Mouse (Mus musculus) cortical plate, adult 2 months (tissue): ENCODE results near the gene Olfr981.

ENCODE experiments used
- CTCF ChIP-seq: fragments of 200-500 bp; IDR thresholded peaks from 2 replicates; pipeline ENCODE4 v1.5.1; 2011; ENCODE audit warnings: mild to moderate bottlenecking, control low read depth, low read length; ENCODE audit not compliant: insufficient read depth; ENCODE audit errors: extremely low read depth
- POLR2A ChIP-seq: fragments of 200-500 bp; IDR thresholded peaks from 2 replicates; pipeline ENCODE4 v1.6.1; 2011; ENCODE audit warnings: mild to moderate bottlenecking, low read length, control low read depth; ENCODE audit not compliant: insufficient read depth; ENCODE audit errors: extremely low read depth

DNA sequence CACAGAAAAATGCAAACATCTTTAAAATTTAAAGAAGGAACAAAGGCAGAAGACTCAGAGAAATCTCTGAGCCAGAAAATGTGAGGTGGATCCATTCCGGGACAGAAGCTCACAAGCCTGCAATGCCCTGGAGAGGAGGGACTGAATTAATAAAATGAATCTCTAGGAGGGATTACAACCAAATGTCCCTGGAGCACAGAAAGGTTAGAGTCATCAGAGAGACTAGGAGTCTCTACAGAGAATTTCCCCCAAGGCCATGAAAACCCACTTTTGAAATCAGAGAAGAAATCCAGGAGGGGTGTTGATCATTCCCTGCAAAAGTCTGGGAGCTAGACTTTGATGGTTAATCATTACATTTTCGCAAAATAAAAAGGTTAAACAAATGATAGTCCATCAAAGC is 29.5 kb upstream of the Olfr981 start, which contains the start of gene Olfr978:
- no peak for TF ChIP-seq CTCF
- TF ChIP-seq POLR2A = no peak
